Mouse (Mus musculus): ENCODE measurements around the gene Tmem136.
A peak's percentile ranks its signal among the peaks of the same experiment; 100 is the strongest.
"Not testable (repeated sequence)": the region's sequence is repeated elsewhere in the genome, so short reads cannot be mapped to it uniquely, and the experiment has no call there.

The Tmem136 gene

GRCm38 (mm10) chr9:43116134-43116996 lies at the start of gene Tmem136:
Tmem136 (minus strand) TSS chr9:43116570.
- DNase-seq (ENCODE audit: low spot score) = peak; percentile 87

GRCm38 (mm10) chr9:43155960-43156359 lies 39.6 kb upstream of the Tmem136 start:
- no peak for DNase-seq (ENCODE audit: low spot score)

- DNase-seq (ENCODE audit: low spot score) = no peak
Measured at GRCm38 (mm10) chr9:43151779-43152178, 35.4 kb upstream of the Tmem136 start.

- DNase-seq (ENCODE audit: low spot score) = no peak
Measured at GRCm38 (mm10) chr9:43150957-43151356, 34.6 kb upstream of the Tmem136 start.

GRCm38 (mm10) chr9:43150075-43150474 lies 33.7 kb upstream of the Tmem136 start:
- DNase-seq (ENCODE audit: low spot score) = no peak

- DNase-seq (ENCODE audit: low spot score) = no peak
Measured at GRCm38 (mm10) chr9:43149498-43149897, 33.1 kb upstream of the Tmem136 start.

- no peak for DNase-seq (ENCODE audit: low spot score)
Measured at GRCm38 (mm10) chr9:43145196-43145595, 28.8 kb upstream of the Tmem136 start.

- no peak for DNase-seq (ENCODE audit: low spot score)
Measured at GRCm38 (mm10) chr9:43144206-43144810, 27.9 kb upstream of the Tmem136 start.

GRCm38 (mm10) chr9:43141839-43142238 lies 25.5 kb upstream of the Tmem136 start:
- peak; percentile 53 for DNase-seq (ENCODE audit: low spot score)

GRCm38 (mm10) chr9:43133525-43133924 lies 17.2 kb upstream of the Tmem136 start:
- DNase-seq (ENCODE audit: low spot score) = no peak

- no peak for DNase-seq (ENCODE audit: low spot score)
Measured at GRCm38 (mm10) chr9:43132380-43132779, 16.0 kb upstream of the Tmem136 start.

GRCm38 (mm10) chr9:43131940-43132339 lies 15.6 kb upstream of the Tmem136 start:
- DNase-seq (ENCODE audit: low spot score) = no peak

- no peak for DNase-seq (ENCODE audit: low spot score)
Measured at GRCm38 (mm10) chr9:43130684-43131083, 14.3 kb upstream of the Tmem136 start.

GRCm38 (mm10) chr9:43127101-43127787 lies 10.9 kb upstream of the Tmem136 start:
- DNase-seq (ENCODE audit: low spot score) = no peak

GRCm38 (mm10) chr9:43122379-43122778 lies 6.0 kb upstream of the Tmem136 start:
- DNase-seq (ENCODE audit: low spot score) = no peak

GRCm38 (mm10) chr9:43121948-43122347 lies 5.6 kb upstream of the Tmem136 start:
- DNase-seq (ENCODE audit: low spot score) = not testable (repeated sequence)

GRCm38 (mm10) chr9:43116997-43117336 lies 597 bp upstream of the Tmem136 start:
- DNase-seq (ENCODE audit: low spot score) = no peak

GRCm38 (mm10) chr9:43115431-43116133 lies 788 bp downstream of the Tmem136 start:
- no peak for DNase-seq (ENCODE audit: low spot score)

GRCm38 (mm10) chr9:43114833-43115232 lies 1.5 kb downstream of the Tmem136 start:
- DNase-seq (ENCODE audit: low spot score) = no peak

- no peak for DNase-seq (ENCODE audit: low spot score)
Measured at GRCm38 (mm10) chr9:43110286-43110980, 5.9 kb downstream of the Tmem136 start.

- no peak for DNase-seq (ENCODE audit: low spot score)
Measured at GRCm38 (mm10) chr9:43109125-43109524, 7.2 kb downstream of the Tmem136 start.

- no peak for DNase-seq (ENCODE audit: low spot score)
Measured at GRCm38 (mm10) chr9:43108721-43109120, 7.6 kb downstream of the Tmem136 start.

Measured in c-Kit-positive CD71-positive TER-119-positive erythroid progenitor cells, embryonic 14.5 days (primary cell).